Mouse (Mus musculus) E14TG2a.4 (cell line): ENCODE results near the gene Smc3.

Experiments
- CTCF ChIP-seq: conservative IDR thresholded peaks from 2 replicates; pipeline ENCODE4 v1.5.1; 2014; ENCODE audit warnings: low read length
- NANOG ChIP-seq: IDR thresholded peaks from 2 replicates; pipeline ENCODE4 v1.6.1; 2014; ENCODE audit warnings: borderline replicate concordance, low read length, mixed read lengths

DNA sequence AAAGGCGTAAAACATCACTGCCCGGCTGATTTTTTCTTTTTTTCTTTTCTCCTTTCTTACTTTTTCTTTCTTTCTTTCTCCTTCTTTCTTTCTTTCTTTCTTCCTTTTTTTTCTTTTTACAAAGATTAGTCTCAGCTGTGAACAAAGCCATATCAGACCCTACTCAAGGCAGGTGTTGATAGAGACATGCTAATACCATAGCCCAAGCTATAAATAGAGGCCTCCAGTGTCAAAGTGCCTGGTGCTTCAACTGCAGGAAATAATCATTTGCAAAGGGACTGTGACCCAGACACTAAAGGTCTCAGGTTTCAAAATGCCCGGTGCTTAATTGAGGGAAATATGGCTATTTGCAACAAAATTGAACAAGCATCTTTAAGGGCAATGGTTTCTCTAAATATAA is 31.6 kb upstream of the Smc3 start:
- TF ChIP-seq CTCF (no peak), NANOG (no peak)
